Mouse (Mus musculus): ENCODE data around the gene Disp1. TPM values are rescaled to one million over a fixed set of nuclear protein-coding genes. Genes with fewer than 3 reads are reported as not detected.

Gene Disp1
- polyA plus RNA-seq, 1 experiment from 2014 or later = 11.3 TPM

GRCm38 (mm10) chr1:183207141-183207540, 14.2 kb downstream of the Disp1 start:
- no peak for DNase-seq (ENCODE audit: low spot score)

GRCm38 (mm10) chr1:183200926-183201325, 20.4 kb downstream of the Disp1 start:
- DNase-seq (ENCODE audit: low spot score) = peak; percentile 57

- no peak for DNase-seq (ENCODE audit: low spot score)
These were observed 26.6 kb downstream of the Disp1 start for GRCm38 (mm10) chr1:183194763-183195162.

- no peak for DNase-seq (ENCODE audit: low spot score)
These were observed 27.2 kb downstream of the Disp1 start for GRCm38 (mm10) chr1:183194151-183194550.

GRCm38 (mm10) chr1:183191398-183191797, 29.9 kb downstream of the Disp1 start:
- DNase-seq (ENCODE audit: low spot score) = no peak

- no peak for DNase-seq (ENCODE audit: low spot score)
These were observed 30.9 kb downstream of the Disp1 start for GRCm38 (mm10) chr1:183190456-183190855.

GRCm38 (mm10) chr1:183189014-183189662, 32.2 kb downstream of the Disp1 start:
- DNase-seq (ENCODE audit: low spot score) = no peak

GRCm38 (mm10) chr1:183188115-183189013, 33.0 kb downstream of the Disp1 start:
- DNase-seq (ENCODE audit: low spot score) = no peak

- DNase-seq (ENCODE audit: low spot score) = no peak
These were observed 35.8 kb downstream of the Disp1 start for GRCm38 (mm10) chr1:183185560-183185959.

- DNase-seq (ENCODE audit: low spot score) = no peak
These were observed 36.6 kb downstream of the Disp1 start for GRCm38 (mm10) chr1:183184681-183185080.

- no peak for DNase-seq (ENCODE audit: low spot score)
These were observed 37.8 kb downstream of the Disp1 start for GRCm38 (mm10) chr1:183183565-183183964.

- DNase-seq (ENCODE audit: low spot score) = no peak
These were observed 38.5 kb downstream of the Disp1 start for GRCm38 (mm10) chr1:183182641-183183414.

- peak; percentile 68 for DNase-seq (ENCODE audit: low spot score)
These were observed 40.3 kb downstream of the Disp1 start for GRCm38 (mm10) chr1:183181030-183181395.

GRCm38 (mm10) chr1:183180301-183181029, 40.9 kb downstream of the Disp1 start:
- DNase-seq (ENCODE audit: low spot score) = peak; percentile 68

- DNase-seq (ENCODE audit: low spot score) = no peak
These were observed 42.0 kb downstream of the Disp1 start for GRCm38 (mm10) chr1:183179316-183179715.

GRCm38 (mm10) chr1:183175236-183175635, 46.1 kb downstream of the Disp1 start:
- no peak for DNase-seq (ENCODE audit: low spot score)

- no peak for DNase-seq (ENCODE audit: low spot score)
These were observed 50.2 kb downstream of the Disp1 start for GRCm38 (mm10) chr1:183171095-183171494.

- DNase-seq (ENCODE audit: low spot score) = no peak
These were observed 52.9 kb downstream of the Disp1 start for GRCm38 (mm10) chr1:183168465-183168864.

- DNase-seq (ENCODE audit: low spot score) = peak; percentile 72
These were observed 53.5 kb downstream of the Disp1 start for GRCm38 (mm10) chr1:183167776-183168175.

- no peak for DNase-seq (ENCODE audit: low spot score)
These were observed 54.6 kb downstream of the Disp1 start for GRCm38 (mm10) chr1:183166700-183167099.

- no peak for DNase-seq (ENCODE audit: low spot score)
These were observed 56.7 kb downstream of the Disp1 start for GRCm38 (mm10) chr1:183164648-183165071.
